Mouse (Mus musculus): ENCODE measurements around the gene Agbl1. TPM values are rescaled to one million over a fixed set of nuclear protein-coding genes. Genes with fewer than 3 reads are reported as not detected.

Agbl1 gene
- total RNA-seq, 2 experiments from 2014 or later, result 0.10 to 0.20 TPM

GRCm38 (mm10) chr7:76381986-76382385 lies 152.3 kb downstream of the Agbl1 start:
- DNase-seq, result no peak
- intact Hi-C loops (cut with DNase I), result no loop called here

GRCm38 (mm10) chr7:76389240-76389639 lies 159.6 kb downstream of the Agbl1 start:
- intact Hi-C loops (cut with DNase I), result no loop called here
- DNase-seq, result no peak

- intact Hi-C loops (cut with DNase I), result loop anchor here (2.0 to 10.0 kb wide), 3 partner anchors 548 to 1050 kb away; no protein-coding TSS in a partner anchor
- no peak for DNase-seq
Measured at GRCm38 (mm10) chr7:76392296-76392940, 162.7 kb downstream of the Agbl1 start.

GRCm38 (mm10) chr7:76392941-76393817 lies 163.5 kb downstream of the Agbl1 start:
- intact Hi-C loops (cut with DNase I), result loop anchor here (2.0 to 10.0 kb wide), 3 partner anchors 548 to 1049 kb away; no protein-coding TSS in a partner anchor
- DNase-seq, result peak; percentile 79 to 82

GRCm38 (mm10) chr7:76407930-76408557 lies 178.4 kb downstream of the Agbl1 start:
- intact Hi-C loops (cut with DNase I), result no loop called here
- no peak for DNase-seq

GRCm38 (mm10) chr7:76409020-76409419 lies 179.3 kb downstream of the Agbl1 start:
- intact Hi-C loops (cut with DNase I), result no loop called here
- no peak for DNase-seq

GRCm38 (mm10) chr7:76410403-76411180 lies 180.9 kb downstream of the Agbl1 start:
- intact Hi-C loops (cut with DNase I), result no loop called here
- peak; percentile 52 to 53 for DNase-seq

GRCm38 (mm10) chr7:76411933-76412587 lies 182.4 kb downstream of the Agbl1 start:
- DNase-seq, result no peak
- intact Hi-C loops (cut with DNase I), result no loop called here

- intact Hi-C loops (cut with DNase I), result no loop called here
- DNase-seq, result no peak
Measured at GRCm38 (mm10) chr7:76416084-76416597, 186.5 kb downstream of the Agbl1 start.

GRCm38 (mm10) chr7:76438581-76438980 lies 208.9 kb downstream of the Agbl1 start:
- intact Hi-C loops (cut with DNase I), result no loop called here
- DNase-seq, result no peak

- intact Hi-C loops (cut with DNase I), result no loop called here
- DNase-seq, result no peak
Measured at GRCm38 (mm10) chr7:76438988-76439387, 209.3 kb downstream of the Agbl1 start.

GRCm38 (mm10) chr7:76462361-76463001 lies 232.8 kb downstream of the Agbl1 start:
- DNase-seq, result no peak
- intact Hi-C loops (cut with DNase I), result no loop called here

- DNase-seq, result no peak
- intact Hi-C loops (cut with DNase I), result no loop called here
Measured at GRCm38 (mm10) chr7:76466427-76466826, 236.7 kb downstream of the Agbl1 start.

- no peak for DNase-seq
- intact Hi-C loops (cut with DNase I), result no loop called here
Measured at GRCm38 (mm10) chr7:76474233-76474632, 244.5 kb downstream of the Agbl1 start.

GRCm38 (mm10) chr7:76485546-76485945 lies 255.9 kb downstream of the Agbl1 start:
- DNase-seq, result no peak
- intact Hi-C loops (cut with DNase I), result no loop called here

GRCm38 (mm10) chr7:76487519-76487918 lies 257.8 kb downstream of the Agbl1 start:
- no peak for DNase-seq
- intact Hi-C loops (cut with DNase I), result no loop called here

GRCm38 (mm10) chr7:76524291-76524690 lies 294.6 kb downstream of the Agbl1 start:
- intact Hi-C loops (cut with DNase I), result no loop called here
- peak; percentile 5 to 15 for DNase-seq

- DNase-seq, result no peak
- intact Hi-C loops (cut with DNase I), result no loop called here
Measured at GRCm38 (mm10) chr7:76546456-76546855, 316.8 kb downstream of the Agbl1 start.

- intact Hi-C loops (cut with DNase I), result no loop called here
- DNase-seq, result no peak
Measured at GRCm38 (mm10) chr7:76547313-76547712, 317.6 kb downstream of the Agbl1 start.

Measured in heart, postnatal 10 days (tissue).